Mouse (Mus musculus): ENCODE measurements around the gene Irf4.

Irf4 gene

DNA sequence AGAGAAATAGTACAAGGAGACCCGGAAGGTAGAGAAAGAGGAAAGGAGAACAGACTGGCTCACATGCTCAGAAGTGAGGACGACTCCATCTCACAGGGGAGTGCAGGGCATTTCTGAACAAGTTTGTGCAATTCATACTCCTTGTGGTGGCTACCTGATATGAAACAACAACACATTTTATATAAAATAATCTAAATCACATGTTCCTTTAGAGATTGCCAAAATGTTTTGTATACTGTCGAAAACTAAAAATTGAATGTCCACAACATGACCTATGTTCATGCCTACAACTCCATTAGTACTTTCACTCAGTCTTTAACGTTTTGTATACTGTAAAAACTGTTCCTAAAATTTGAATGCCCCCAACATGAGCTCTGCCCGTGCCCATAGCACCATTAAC, 7.9 kb upstream of the Irf4 start:
- no peak for DNase-seq

DNA sequence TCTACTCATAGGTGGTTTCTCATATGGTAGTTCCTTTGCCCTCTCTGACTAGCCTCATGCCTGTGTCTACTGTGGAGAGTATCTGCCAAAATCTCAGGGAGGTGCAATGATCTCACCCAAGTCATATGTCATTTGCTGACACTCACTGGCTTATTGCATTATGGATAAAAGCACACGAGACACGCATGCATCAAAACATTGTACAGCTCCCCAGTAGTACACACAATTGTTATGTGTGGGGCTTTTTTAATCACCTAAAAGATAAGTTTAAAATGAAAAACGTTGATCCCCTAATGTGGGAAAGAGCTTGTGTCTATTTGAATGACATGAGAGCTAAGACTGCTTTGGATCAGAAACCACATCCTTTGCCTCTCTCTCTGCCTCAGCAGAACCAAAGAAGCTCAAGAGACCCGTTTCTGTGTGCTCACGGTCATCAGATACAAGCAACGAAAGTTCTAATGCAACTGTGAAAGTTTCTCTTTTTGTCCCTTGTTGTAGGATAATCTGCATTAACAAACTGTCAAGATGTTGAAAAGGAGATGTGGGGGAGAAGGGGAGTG, 6.5 kb upstream of the Irf4 start:
- DNase-seq, result no peak

DNA sequence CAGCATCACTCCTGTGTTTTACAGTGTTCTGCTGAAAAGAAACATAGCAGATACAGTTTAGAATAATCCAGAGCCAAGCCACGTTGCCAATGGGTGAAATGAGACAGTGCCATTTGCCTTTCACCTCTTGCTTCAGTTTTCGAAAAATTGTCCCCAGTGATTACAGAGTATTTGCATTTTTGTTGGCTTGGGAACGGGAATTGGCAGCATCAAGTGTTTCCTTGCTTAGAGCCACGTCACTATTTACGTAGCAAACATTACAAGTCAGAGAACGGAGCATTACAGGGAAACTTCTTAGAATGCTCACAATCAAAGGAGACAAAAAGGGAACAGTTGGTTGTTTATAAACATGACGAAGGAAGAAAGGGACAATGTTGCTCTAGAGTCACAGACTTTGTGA, 3.9 kb upstream of the Irf4 start:
- no peak for DNase-seq

DNA sequence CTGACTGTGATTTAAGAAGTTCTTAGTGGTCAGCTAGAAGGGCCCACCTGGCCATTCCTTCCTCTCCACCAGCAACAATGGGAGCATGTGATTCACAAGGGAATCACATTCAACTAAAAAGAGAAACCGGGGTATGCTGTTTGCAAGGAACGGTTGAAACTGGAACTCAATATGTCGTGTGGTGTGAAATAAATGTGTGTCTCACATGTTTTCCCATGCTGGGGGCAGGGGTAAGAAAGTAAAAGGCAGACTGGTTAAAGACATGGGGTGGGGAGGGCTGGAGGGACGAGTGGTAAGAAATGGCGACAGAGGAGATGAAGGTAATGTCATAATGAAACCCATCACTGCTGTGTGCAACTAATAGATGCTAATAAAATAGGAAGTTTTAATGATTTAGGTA, 2.0 kb upstream of the Irf4 start:
- DNase-seq, result no peak

DNA sequence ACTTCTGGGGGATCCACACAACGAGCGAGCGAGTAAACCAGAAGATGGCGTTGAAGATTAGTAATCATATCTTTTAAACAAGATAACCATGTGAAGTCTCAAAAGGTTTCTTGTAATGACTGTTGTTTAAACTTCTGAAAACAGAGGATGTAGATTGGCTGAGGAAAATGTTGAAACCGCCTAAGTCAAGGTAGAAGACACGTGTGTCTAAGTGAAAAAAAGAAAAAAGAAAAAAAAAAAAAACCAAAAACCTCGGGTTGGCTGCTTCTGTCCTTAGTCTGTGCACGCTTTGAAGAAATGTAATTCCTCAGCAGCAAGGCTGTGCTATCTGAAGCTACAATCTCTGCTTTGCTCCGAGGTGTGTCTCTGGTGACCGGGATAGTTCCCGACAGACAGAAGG, 1.5 kb upstream of the Irf4 start:
- DNase-seq, result no peak

DNA sequence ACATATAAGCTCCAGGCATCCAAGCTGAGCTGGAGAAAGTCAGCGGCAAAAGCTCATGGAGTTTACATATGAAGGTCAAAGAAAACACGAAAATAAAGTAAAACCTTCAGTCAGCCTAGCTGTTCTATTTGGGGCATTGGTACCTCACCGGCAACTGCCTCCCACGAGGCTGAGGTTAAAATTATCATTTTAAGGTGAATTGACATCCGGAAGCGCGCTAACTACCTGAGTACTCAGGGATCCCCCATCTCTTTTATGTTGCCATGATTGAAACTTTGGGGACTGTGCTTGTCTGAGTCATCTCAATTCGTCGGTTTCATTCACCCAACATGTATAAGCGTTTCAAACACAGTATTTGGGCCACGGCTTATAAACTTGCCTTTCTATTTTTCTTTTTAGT, 705 bp upstream of the Irf4 start:
- no peak for DNase-seq

DNA sequence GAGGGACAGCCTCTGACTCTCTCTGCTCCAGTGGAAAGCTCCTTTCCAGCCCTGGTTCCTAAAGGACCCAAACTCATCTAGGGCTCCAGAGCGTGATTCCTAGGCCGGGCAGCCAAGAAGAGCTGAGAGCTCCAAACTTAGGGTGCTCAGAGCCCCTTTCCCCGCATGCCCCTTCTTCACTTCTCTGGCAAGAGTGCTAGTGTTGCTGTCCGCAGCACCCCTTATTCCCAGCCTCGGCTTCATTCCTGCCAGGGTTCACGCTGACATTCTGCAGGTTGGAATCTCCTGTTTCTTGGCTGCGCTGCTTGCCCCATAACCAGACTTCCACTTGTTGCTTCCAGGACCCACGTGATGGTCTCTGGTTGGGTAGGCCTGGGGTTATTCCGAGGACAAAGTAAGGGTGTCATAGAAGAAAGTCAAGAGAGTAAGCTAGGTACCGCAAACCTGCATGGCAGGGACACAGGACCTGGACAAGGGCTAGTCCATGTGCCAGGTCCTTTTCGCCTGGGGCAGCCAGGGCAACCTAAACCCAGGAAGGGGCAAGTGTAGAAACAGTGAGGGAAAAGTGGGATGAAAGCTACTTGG, 623 bp downstream of the Irf4 start:
- peak; percentile 53 for DNase-seq

DNA sequence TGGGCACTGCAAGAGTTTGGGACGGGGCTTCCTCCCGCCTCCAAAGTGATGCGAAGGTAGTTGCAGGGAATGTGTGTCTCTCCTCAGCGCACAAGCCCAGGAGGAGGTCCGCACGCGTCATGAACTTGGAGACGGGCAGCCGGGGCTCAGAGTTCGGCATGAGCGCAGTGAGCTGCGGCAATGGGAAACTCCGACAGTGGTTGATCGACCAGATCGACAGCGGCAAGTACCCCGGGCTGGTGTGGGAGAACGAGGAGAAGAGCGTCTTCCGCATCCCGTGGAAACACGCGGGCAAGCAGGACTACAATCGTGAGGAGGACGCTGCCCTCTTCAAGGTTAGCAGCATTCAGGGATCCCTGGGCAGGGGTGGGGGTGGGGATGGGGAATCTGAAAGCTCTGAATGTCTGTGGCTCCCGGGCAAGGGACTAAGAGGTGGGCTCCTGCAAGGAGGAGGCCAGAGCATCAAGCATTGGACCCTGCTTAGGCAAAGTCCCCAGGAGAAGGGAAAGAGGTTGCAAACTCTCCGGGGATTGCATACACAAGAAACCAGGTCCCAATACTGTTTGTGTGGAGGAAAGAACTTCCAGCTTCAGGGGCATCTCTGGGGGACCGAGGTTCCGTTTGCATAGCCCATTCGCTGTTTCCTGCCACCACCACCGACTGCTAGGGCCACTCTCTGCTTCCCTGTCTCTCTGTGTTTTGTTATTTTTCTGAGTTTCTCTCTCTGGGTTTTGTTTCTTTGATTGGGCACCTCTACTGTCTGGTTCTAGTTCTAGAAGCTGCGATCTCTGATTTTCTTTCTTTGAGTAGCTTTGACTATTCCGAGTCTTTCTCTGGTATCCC, 1.7 kb downstream of the Irf4 start:
- peak; percentile 59 to 63 for DNase-seq

DNA sequence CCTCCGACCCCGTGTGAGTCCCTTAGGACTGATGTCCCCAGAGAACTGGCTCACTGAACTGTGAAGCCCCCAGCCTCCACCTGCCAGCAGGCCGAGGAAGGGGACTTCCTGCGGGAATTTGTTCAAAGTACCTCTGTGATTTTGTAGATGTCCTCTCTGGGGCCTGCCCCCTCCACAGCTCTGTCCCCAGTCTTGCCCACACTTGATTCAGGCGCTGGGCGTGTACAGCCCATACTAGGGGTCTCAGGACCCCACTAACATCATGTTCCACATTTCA, 2.2 kb downstream of the Irf4 start:
- DNase-seq, result peak; percentile 36 to 46

DNA sequence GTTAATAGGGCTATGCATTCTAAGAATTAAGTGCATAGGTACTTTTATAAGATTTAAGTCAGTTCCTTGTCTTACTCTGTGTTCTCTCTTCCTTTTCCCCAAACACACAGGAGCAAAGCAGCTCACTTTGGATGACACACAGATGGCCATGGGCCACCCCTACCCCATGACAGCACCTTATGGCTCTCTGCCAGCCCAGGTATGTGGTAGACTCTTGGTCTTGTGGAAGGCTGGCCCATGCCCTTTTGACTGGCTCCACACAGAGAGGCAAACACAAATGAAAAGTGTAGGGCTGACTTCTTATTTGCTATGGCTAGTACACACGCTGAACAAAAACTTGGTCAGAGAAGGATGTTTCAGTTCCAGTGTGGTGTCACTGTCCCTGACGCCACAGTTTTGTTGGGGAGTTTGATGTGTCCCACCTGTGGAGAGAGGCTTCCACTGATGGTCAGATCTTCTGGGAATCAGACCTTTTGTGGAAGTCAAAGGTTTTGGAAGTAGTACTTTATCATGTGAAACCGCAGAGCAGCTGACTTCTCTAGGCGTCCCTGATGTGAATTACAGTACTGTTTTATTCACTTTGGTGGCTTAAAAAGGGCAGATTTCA, 3.7 kb downstream of the Irf4 start:
- DNase-seq, result no peak

DNA sequence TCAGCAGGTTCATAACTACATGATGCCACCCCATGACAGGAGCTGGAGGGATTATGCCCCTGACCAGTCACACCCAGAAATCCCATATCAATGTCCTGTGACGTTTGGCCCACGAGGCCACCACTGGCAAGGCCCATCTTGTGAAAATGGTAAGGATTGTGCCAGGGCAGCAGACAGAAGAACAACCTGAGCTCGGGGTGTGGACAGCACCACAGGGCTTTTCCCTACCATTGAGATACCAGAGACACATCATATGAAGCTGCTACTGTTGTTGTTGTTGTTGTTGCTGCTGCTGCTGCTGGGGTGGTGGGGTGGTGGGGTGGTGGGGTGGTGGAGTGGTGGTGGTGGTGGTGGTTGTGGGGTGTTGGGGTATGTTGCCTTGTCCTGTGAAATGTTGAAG, 4.4 kb downstream of the Irf4 start:
- DNase-seq, result no peak

DNA sequence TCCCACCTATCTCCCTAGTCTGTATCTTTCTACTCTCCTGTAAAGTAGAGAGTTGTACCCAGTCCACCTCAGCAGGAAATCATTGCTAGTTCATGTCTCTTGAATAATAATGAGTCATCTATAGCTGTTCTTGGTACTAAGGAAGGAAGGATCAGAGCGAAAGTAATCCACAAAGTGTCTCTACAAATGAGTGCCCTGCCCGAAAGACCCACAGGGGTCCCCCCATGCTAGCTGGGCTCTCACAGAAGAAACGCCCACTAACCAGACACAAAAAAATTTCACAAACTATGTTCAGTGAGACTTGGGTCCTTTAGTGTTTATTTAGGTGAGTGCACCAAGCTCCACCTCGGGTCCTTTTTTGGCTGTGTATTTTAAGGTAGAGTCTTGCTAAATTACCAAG, 5.0 kb downstream of the Irf4 start:
- DNase-seq, result no peak

DNA sequence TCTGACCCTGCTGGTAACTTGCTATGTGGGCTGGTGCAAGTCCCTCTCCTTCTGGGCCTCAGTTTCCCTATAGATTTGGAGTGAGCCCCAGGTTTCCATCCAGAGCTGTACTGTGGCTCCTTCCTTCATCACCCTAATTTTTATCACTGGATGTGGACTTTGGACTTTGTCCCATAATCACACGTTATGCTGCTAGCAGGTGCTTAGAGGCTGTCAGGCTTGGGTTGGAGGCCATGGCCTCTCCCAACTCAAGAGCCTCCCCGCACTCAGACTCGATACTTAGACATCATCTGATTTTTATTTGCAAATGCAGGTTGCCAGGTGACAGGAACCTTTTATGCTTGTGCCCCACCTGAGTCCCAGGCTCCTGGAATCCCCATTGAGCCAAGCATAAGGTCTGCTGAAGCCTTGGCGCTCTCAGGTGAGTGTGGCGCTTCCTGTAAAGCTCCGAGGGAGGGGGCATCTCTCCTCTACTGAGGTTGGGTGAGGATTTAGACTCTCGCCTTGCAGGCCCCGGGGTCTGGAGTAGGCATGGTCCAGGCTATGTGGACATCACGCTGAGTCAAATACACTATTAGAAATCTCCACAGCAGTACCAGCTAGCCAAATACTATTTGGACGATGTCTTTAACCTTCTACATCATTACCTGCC, 5.9 kb downstream of the Irf4 start:
- no peak for DNase-seq

DNA sequence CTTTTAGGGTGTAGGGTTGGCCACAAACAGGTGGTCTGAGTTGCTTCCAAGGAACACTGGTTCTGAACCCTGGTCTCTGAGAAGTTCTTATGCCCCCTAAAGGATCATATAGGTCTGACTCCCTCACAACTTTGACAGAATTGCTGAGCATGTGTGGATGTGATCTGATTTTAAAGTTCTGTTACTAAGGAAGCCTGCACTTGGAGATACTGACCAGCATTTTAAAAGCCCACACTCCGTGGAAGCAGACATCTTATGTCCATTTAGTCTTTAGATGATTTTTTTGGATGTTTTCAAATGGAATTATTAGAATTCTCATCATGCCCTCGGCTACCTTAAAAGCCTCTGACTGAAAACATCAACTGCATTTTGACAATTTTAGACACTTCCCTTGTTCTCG, 6.6 kb downstream of the Irf4 start:
- no peak for DNase-seq

DNA sequence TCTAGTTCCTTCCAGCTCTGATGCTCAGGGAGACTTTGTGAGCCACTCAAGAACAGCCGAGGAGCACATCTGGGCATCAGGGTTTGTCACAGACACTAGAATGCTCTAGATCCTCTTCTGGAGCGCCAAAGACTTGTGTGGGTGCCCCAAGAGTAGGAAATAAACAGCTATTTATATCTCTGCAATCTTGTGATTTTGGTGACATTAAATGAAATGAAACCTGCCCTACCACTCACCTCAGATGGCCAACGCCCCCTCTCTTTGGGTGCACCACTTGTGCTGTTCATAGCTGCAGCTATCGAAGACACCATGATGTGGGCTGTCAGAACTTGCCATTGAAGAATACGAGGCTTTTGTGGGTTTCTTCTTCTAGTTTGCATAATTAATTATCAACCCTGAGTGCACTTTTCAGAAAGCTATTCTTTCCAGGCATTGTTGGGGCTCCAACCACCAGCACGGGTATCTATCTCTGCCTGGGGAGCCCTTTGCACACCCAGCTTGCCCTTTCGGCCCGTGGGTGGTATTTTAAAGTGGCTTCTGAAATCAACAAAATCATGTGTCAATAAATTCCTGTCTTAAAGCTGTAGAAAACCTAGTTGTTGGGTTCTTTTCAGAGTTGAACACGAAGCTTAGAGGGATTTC, 7.1 kb downstream of the Irf4 start:
- peak; percentile 60 to 63 for DNase-seq

DNA sequence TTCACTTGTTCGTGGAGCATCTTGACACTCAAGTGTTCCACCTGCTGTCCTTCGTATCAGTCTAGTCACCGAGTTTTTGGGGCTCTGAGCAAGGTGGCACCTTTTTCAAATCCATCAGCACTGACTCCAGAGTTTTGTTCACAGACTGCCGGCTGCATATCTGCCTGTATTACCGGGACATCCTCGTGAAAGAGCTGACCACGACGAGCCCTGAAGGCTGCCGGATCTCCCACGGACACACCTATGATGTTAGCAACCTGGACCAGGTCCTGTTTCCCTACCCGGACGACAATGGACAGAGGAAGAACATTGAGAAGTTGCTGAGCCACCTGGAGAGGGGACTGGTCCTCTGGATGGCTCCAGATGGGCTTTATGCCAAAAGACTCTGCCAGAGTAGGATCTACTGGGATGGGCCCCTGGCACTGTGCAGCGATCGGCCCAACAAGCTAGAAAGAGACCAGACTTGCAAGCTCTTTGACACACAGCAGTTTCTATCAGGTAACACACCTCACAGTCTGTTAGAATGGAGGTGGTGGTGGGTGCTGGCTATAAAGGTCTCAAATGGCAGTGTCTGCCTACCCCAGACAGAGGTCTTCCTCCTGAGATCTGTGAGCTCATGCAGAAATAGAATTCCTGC, 8.4 kb downstream of the Irf4 start:
- DNase-seq, result peak; percentile 14 to 15

DNA sequence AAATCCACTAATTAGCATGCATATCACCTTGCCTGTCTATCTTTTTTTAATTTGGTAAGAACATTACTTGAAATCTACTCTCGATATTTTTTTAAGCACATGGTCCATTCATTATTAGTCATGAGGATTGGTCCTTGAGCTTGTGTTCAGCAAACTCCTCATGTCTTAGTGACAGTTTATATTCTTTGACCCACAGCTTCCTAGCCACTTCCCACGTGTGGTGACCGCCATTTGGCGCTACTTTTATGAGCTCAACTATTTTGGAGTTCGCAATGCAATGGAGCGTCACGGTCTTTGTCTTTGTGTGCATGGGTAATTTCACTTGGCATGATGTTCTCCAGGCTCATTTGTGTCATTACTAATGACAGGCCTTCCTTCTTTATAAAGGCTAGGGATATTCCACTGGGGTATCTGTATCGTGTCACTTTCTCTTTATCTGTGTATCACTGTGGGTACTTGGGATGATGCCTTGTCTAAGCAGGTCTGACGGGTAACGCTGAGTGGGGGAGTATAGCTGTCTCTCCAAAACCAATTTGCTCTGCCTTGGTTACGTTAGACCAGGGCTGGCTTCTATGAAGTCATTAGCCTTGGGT, 9.9 kb downstream of the Irf4 start:
- no peak for DNase-seq

DNA sequence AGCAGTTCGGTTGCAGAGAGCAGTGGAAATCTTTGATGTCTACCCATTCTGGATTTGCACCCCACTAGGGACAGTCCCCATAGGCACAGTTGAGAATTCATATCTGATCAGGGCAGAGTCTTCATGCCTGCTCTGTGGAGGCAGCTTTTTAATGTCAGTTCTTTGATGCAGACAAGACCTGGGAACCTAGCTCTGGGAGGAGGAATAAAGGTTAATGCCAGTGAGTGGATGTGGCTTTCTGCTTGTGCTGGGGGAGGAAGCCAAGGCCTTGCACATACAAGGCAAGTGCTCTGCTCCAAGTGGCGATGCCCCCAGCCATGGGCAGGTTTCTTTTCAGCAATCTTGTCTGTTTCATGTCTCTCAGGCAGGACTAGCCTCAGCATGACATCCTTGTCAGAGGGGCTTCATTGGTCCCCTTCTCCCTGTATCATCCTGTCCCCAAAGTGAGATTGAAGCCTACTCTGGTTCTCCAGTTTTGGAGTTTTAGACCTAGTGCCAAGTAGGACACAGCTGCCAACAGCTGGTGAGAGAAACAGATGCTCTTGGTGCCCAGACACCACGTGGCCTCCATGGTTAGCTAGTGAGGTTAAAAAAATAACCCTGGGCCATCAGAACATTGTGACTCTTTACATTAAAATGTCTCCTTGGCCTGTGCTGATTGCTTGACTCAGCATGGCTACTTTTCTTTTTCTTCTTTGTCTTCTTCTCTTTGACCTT, 11.5 kb downstream of the Irf4 start:
- peak; percentile 29 to 40 for DNase-seq

DNA sequence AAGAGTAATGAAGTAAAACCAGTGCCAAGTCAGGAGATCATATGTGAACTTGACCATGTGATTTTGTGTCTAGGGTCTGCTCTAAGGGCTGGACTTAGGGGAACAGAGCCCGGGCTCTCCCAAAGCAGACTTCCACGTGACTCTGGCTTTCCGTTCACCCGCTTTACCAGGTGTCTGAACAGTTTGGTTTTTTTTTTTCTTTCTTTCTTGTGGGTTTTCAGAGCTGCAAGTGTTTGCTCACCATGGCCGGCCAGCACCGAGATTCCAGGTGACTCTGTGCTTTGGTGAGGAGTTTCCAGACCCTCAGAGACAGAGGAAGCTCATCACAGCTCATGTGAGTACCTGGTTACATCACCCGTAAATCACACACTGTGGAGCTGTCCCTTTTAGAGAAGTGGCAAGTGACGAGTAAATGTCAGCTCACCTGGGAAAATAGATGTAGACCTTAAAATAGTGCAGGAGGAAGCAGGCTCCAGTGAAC, 12.2 kb downstream of the Irf4 start:
- DNase-seq, result peak; percentile 78 to 82

DNA sequence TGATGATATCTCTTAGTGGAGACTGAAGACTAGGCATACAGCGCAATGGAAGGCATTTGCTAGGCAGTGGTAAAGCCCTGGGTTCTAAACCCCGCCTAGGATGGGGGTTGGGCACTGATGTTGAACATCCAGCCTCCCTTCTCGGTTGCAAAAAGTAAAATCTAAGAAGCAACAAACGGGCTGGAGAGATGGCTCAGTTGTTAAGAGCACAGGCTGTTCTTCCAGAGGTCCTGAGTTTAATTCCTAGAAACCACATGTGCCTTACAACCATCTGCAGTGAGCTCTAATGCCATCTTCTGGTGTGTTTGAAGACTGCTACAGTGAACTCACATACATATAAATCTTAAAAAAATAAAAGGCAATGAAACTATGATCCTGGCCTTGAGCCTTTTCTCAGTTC, 13.2 kb downstream of the Irf4 start:
- peak; percentile 17 to 24 for DNase-seq

DNA sequence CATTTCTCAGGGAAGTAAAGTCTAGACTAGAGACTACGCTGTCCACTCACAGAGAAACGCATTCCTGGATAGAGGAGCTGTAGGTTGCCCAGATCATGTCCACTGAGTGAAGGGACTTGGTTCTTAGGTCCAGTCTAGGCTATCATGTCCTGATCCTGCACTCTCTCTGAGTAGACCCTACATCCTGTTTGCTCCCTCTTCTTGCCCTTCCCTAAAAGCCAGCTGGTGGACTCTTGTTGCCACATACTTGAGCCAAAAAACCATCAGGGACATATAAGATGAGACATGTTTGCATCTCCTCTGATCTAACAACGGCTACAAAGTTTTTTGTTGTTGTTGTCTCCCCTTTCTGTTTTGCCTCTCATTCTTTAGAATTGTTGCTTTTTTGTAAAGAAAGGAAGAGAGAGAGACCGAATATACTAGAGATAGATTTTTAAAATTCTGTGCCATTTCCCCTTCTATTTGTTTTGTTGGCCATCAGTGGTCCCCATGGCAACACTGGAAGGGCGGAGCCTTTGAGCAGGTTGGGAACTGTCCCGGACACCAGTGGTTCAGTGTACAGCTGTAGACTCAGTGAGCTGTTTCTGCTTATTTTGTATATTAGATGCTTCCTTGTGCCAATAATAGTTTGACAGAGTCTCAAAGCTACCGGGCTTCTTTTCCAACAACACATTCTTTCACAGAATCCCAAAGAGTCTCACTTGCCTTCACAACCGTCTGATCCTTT, 15.2 kb downstream of the Irf4 start:
- peak; percentile 87 to 89 for DNase-seq

Data from B cell, adult 2 months (primary cell).